Mouse (Mus musculus): ENCODE data around the gene Sumf1.

The Sumf1 gene

GRCm38 (mm10) chr6:108148435-108148834, 36.9 kb downstream of the Sumf1 start:
- no peak for DNase-seq (ENCODE audit: low spot score in 2 of 2)

DNA sequence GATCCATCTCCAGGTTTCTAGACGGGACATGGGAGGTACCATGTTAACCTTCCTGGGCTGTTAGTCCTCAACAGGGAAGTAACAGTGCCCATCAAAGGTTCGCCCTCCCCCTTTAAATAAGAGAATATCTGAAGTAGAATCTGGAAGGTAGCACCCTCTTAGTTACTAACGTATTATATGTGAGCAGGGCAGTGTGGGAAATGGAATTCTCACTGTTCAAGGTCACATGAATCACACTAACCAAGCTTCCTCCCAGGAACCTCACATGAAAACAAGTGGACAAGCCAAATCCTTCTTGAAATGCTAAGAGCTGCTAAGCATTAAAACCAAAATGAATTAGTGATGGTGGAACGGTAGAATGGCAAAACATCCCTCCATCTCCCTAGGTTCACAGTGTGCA, 38.7 kb downstream of the Sumf1 start:
- no peak for DNase-seq (ENCODE audit: low spot score in 2 of 2)

GRCm38 (mm10) chr6:108145941-108146588, 39.3 kb downstream of the Sumf1 start:
- DNase-seq (ENCODE audit: low spot score in 2 of 2): no peak

- no peak for DNase-seq (ENCODE audit: low spot score in 2 of 2)
Observed at GRCm38 (mm10) chr6:108145241-108145640, 40.1 kb downstream of the Sumf1 start.

DNA sequence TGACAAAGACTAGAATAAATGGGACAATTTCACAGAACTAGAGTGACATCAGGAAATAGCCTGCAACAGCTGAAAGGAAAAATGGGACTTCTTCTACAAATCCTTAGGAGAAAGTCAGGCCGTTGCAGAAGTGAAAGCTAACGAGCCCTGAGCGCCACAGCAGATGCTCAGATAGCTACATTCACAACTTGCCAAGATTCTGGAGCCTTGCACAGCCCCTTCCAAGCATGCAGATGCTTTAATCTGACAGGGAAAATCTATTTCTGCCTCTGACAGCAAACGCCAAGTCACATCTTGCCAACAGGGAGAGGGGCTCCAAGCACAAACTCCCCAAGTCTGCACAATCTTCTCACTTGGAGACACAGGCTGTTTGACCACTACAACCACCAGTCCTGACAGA, 42.6 kb downstream of the Sumf1 start:
- peak; percentile 30 to 45 for DNase-seq (ENCODE audit: low spot score in 2 of 2)

GRCm38 (mm10) chr6:108140722-108141490, 44.5 kb downstream of the Sumf1 start:
- DNase-seq (ENCODE audit: low spot score in 2 of 2): no peak

GRCm38 (mm10) chr6:108137031-108137430, 48.4 kb downstream of the Sumf1 start:
- DNase-seq (ENCODE audit: low spot score in 2 of 2): no peak

- DNase-seq (ENCODE audit: low spot score in 2 of 2): no peak
Observed at GRCm38 (mm10) chr6:108136286-108136685, 49.1 kb downstream of the Sumf1 start.

DNA sequence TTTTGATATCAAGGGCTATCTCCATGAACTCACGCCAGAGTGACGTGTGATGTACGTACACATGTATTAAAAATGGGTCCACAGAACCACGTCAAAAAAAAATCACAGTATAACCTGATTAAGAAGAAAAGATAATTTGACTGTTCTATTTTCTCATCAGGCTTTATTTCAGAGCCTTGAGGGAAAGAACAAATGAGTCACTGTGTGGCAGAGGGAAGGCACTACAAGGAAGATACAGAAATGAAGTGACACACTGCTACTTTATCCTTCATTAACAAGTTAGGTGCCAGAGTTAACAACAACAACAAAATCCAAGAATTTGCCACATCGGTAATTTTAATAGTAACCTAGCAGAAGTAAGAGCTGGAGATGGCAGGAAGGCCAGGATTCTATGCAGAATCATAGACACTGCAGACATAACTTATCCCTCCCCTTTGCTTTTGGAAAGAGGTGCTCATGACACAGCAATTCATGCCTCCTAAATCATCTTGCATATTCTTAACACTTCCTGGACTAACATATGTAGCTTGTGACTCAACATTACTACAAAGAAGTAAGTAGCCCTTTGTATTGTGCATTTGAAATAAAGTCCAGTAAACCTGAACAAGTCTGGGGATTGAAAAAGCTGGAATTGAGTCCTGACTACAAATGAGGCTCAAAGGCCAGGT, 53.0 kb downstream of the Sumf1 start:
- no peak for DNase-seq (ENCODE audit: low spot score in 2 of 2)

DNA sequence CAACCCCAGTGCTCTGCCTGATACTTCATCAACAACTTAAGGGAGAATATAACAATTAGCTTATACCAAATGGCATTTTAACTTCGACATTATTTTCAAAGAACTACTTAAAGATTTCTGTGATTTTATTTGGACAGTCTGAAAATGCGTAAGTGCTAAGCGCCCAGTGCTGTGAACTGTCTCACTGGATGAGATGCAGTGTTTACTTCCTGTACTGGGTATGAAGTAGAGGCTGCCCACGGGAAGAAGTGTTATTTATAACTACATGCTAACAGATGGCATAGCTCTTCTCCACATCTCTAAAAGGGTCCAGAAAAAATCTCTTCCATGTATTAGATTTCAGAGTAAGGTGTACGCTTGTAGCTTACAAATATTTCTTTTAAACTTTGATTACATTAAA, 54.7 kb downstream of the Sumf1 start:
- DNase-seq (ENCODE audit: low spot score in 2 of 2): peak; percentile 25 to 59

- no peak for DNase-seq (ENCODE audit: low spot score in 2 of 2)
Observed at GRCm38 (mm10) chr6:108126631-108127030, 58.8 kb downstream of the Sumf1 start.

- DNase-seq (ENCODE audit: low spot score in 2 of 2): no peak
Observed at GRCm38 (mm10) chr6:108125474-108125873, 59.9 kb downstream of the Sumf1 start.

GRCm38 (mm10) chr6:108117881-108118280, 67.5 kb downstream of the Sumf1 start:
- DNase-seq (ENCODE audit: low spot score in 2 of 2): no peak

DNA sequence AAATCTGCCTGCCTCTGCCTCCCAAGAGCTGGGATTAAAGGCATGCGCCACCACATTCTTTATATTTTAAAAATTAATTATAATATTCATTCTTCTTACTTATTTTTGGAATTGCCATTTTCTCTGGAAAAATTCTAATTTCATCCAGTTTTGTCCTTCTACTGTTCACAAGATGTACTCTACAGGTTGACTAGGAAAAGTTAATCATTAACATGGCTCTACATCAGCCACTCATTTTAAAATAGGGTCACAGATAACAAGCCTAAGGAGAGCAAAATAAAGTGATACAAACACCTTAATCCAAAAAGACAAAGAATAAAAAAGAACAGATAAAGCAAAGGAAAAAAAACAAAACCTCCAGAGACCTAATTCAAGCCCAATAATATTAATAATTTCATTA, 70.4 kb downstream of the Sumf1 start:
- no peak for DNase-seq (ENCODE audit: low spot score in 2 of 2)

GRCm38 (mm10) chr6:108111693-108112092, 73.7 kb downstream of the Sumf1 start:
- no peak for DNase-seq (ENCODE audit: low spot score in 2 of 2)

GRCm38 (mm10) chr6:108110336-108110735, 75.0 kb downstream of the Sumf1 start:
- DNase-seq (ENCODE audit: low spot score in 2 of 2): no peak

- DNase-seq (ENCODE audit: low spot score in 2 of 2): no peak
Observed at GRCm38 (mm10) chr6:108107376-108107775, 78.0 kb downstream of the Sumf1 start.

DNA sequence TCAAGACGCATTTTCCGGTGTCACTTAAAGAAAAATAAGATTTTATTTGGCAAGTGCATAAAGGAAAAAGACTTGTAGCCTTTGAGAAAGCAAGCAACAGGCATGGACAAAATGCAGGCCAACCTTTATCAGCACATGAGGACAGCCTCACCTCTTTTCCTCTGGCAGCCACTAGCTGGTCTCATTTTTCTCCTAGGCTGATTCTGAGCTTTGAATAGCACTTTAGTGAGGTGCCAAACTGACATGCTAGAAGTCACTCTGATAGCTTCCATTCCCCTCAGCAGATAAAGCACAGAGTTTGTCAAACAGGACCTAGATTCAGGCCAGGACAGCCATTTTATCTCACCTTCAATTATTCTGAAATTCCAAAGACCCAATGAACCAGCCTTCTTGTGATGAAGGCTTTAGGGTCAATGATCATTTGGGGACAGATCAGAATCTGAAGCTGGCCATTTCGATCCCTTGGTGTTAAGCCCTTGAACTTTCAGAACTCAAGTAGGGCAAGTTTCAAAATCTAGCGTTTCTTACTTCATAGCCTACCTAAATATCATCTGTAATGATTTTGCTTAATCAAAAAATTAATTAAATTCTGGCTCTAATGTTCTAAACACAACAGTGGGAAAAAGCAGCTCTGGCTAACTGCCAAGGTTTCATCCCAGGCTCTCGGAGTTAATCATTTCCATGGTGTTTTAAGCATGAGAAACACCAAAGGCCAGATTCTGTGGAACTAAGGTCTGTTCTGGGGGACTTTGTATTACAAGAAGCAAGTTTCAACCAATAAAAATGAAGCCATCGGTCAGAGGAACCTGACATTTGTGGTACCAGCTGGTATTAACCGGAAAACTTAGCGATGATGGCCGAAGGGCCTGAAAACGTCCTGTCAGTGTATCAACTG, 83.2 kb downstream of the Sumf1 start:
- no peak for DNase-seq (ENCODE audit: low spot score in 2 of 2)

DNA sequence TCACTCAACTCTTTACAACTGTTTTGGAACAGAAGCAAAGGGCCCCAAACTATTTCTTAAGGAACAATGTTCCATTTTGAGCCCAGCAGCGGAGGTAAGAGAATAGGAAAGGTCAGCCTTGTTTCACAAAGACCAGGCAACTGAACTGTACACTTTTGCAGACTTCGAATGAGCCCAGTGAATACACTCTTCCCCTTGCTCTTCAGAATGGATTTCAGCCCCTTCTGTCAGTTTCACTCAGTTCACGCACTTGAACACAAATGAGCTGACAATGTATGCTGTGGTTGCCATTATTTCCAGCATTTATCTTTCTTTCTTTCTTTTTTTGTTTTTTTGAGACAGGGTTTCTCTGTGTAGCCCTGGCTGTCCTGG, 86.5 kb downstream of the Sumf1 start:
- DNase-seq (ENCODE audit: low spot score in 2 of 2): no peak

GRCm38 (mm10) chr6:108098171-108098845, 87.1 kb downstream of the Sumf1 start:
- DNase-seq (ENCODE audit: low spot score in 2 of 2): peak; percentile 28 to 30

GRCm38 (mm10) chr6:108095445-108095844, 89.9 kb downstream of the Sumf1 start:
- DNase-seq (ENCODE audit: low spot score in 2 of 2): no peak

Data from right cerebral cortex, postnatal 36 days (tissue).